Mouse (Mus musculus) intestine, embryonic 14.5 days (tissue): ENCODE data around the gene Srrd. TPM values are rescaled to one million over a fixed set of nuclear protein-coding genes. Genes with fewer than 3 reads are reported as not detected.

Experiments used
- ATAC-seq: fragments of 200-750 bp; cut with Nextera tagmentation; replicated peaks from 2 replicates; pipeline ENCODE4 v1.8.0; 2017; ENCODE audit warnings: low read depth, moderate number of reproducible peaks, moderate TSS enrichment, moderate library complexity; ENCODE audit not compliant: low FRiP score, low TSS enrichment
- DNase-seq: peaks from one replicate; pipeline ENCODE4 v3.0.0-alpha.2; 2018; ENCODE audit warnings: low spot score
- H3K27ac ChIP-seq: fragments of 300-500 bp; sonication (generic); 2 replicates; pipeline ENCODE4 v1.5.1; 2014; ENCODE audit warnings: low read depth, mild to moderate bottlenecking, control low read depth
- H3K27me3 ChIP-seq: fragments of 300-500 bp; sonication (generic); replicated peaks from 2 replicates; pipeline ENCODE4 v1.6.1; 2014; ENCODE audit warnings: low read length, control low read depth; ENCODE audit not compliant: control insufficient read depth, insufficient read depth
- H3K36me3 ChIP-seq: fragments of 300-500 bp; sonication (generic); 2 replicates; pipeline ENCODE4 v1.6.1; 2014; ENCODE audit warnings: low read length, control low read depth; ENCODE audit not compliant: control insufficient read depth, insufficient read depth
- H3K4me1 ChIP-seq: fragments of 300-500 bp; sonication (generic); replicated peaks from 2 replicates; pipeline ENCODE4 v1.6.1; 2014; ENCODE audit warnings: low read length, control low read depth, mixed read lengths; ENCODE audit not compliant: control insufficient read depth, insufficient read depth
- H3K4me2 ChIP-seq: fragments of 300-500 bp; sonication (generic); 2 replicates; pipeline ENCODE4 v1.6.1; 2014; ENCODE audit warnings: low read length
- H3K4me3 ChIP-seq: fragments of 300-500 bp; sonication (generic); 2 replicates; pipeline ENCODE4 v1.5.1; 2014; ENCODE audit warnings: low read depth, low read length, control low read depth, mixed read lengths
- H3K9ac ChIP-seq: fragments of 300-500 bp; sonication (generic); 2 replicates; pipeline ENCODE4 v1.6.1; 2014; ENCODE audit warnings: mild to moderate bottlenecking, low read length
- H3K9me3 ChIP-seq: fragments of 300-500 bp; sonication (generic); 2 replicates; pipeline ENCODE4 v1.6.1; 2016; ENCODE audit warnings: low read length, control low read depth; ENCODE audit not compliant: control insufficient read depth
- WGBS: fragments of 180-500 bp; shearing (Covaris S2); extraction: QIAGEN DNeasy Blood & Tissue Kit; methylation state at CpG from one replicate; pipeline ENCODE4 v1.1.7; 2014; 5-methylcytosine and 5-hydroxymethylcytosine counted together
- polyA plus RNA-seq: library from polyadenylated mRNA; unstranded; fragments of >200 nt; fragmentation: Nextera tagmentation; extraction: Ambion mirVana; gene quantifications from 2 replicates; pipeline ENCODE4 v1.2.1, GENCODE M21; 2014

Gene Srrd
- polyA plus RNA-seq, 1 experiment from 2014 or later = 38.2 TPM

GRCm38 (mm10) chr5:112291866-112292265, 51.0 kb downstream of the Srrd start:
- no peaks in the 10 kb centered on the region for H3K27me3 ChIP-seq
- WGBS = 92% methylated on average over 5 of the region's 5 CpGs
- H3K4me1 ChIP-seq = peaks cover 18% of the 10 kb centered on the region
- H3K9me3 ChIP-seq = no peaks in the 10 kb centered on the region
- ATAC-seq = no peak
- DNase-seq = no peak
- no peak overlapping the region for H3K4me2 ChIP-seq
- H3K36me3 ChIP-seq = no peaks in the 10 kb centered on the region; the same call in 1 of the 2 replicates
- no peak overlapping the region for H3K9ac ChIP-seq
- H3K4me3 ChIP-seq = no peak overlapping the region
- H3K27ac ChIP-seq = no peak overlapping the region

- no peaks in the 10 kb centered on the region for H3K27me3 ChIP-seq
- no peaks in the 10 kb centered on the region; the same call in 1 of the 2 replicates for H3K36me3 ChIP-seq
- peaks cover 20% of the 10 kb centered on the region for H3K4me1 ChIP-seq
- H3K4me2 ChIP-seq = no peak overlapping the region
- H3K27ac ChIP-seq = no peak overlapping the region
- WGBS = 91% methylated on average over 8 of the region's 8 CpGs
- H3K9ac ChIP-seq = no peak overlapping the region
- DNase-seq = no peak
- H3K4me3 ChIP-seq = no peak overlapping the region
- no peaks in the 10 kb centered on the region for H3K9me3 ChIP-seq
- ATAC-seq = no peak
Measured at GRCm38 (mm10) chr5:112290536-112290880, 52.3 kb downstream of the Srrd start.

- Histone ChIP-seq H3K4me1 (peaks cover 18% of the 10 kb centered on the region), H3K27ac (no peak overlapping the region), H3K27me3 (no peaks in the 10 kb centered on the region), H3K4me2 (no peak overlapping the region), H3K9me3 (no peaks in the 10 kb centered on the region), H3K4me3 (no peak overlapping the region), H3K9ac (no peak overlapping the region), H3K36me3 (no peaks in the 10 kb centered on the region; the same call in 1 of the 2 replicates)
- no peak for ATAC-seq
- WGBS = 88% methylated on average over 16 of the region's 16 CpGs
- DNase-seq = no peak
Measured at GRCm38 (mm10) chr5:112289819-112290535, 52.9 kb downstream of the Srrd start.

GRCm38 (mm10) chr5:112289236-112289635, 53.6 kb downstream of the Srrd start:
- ATAC-seq (no peak), DNase-seq (no peak)
- Histone ChIP-seq H3K9me3 (no peaks in the 10 kb centered on the region), H3K27ac (no peak overlapping the region), H3K4me3 (no peak overlapping the region), H3K27me3 (no peaks in the 10 kb centered on the region), H3K4me1 (peaks cover 11% of the 10 kb centered on the region), H3K4me2 (no peak overlapping the region), H3K36me3 (no peaks in the 10 kb centered on the region; the same call in 1 of the 2 replicates), H3K9ac (no peak overlapping the region)
- WGBS = 57% methylated on average over 8 of the region's 8 CpGs

DNA sequence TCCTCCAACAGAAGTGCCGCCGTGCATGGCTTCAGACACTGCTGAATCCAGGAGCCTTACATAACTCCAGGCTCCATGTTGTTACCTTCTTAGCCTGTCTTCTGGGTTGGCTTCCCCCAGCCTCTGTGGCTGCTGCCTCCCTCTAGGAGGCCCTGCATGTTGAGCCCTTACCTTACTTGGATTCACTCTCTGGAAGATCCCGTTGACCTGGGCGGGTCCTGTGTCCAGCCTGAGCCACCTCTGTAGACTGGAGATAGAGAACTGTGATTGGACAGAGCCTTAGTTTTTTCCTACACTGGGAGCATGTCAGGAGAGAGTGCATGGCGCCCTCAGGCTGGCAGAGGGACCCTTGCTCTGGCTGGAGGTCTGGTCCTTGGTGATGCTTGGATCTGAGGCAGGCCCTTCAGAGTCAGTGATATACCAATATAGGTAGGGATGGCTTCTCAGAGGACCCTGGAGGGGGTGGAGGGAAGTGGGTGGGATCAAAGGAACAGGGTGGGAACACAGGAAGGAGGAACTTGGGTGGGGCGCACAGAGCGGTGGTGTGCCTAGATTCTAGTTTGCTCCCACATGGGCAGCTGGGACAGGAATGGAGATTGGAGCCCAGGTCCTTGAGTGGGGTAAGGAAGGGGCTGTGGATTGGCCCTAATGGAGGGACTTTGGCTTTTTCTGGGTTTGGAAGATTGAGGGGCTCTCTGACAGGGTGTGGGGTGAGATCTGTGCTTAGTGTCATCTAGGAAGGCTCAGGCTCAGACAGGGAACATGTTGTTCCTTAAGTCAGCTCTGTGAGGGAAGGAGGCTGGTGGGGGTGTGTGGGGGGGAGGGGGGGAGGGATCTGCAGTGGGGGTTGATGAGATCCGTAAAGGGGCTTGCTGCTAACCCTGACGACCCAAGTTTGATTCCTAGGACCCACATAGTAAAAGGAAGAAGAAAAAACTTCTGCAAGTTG, 54.4 kb downstream of the Srrd start:
- Histone ChIP-seq H3K4me3 (no peak overlapping the region), H3K4me1 (peaks cover 10% of the 10 kb centered on the region; the same call in 1 of the 2 replicates), H3K27me3 (no peaks in the 10 kb centered on the region), H3K4me2 (no peak overlapping the region), H3K9ac (no peak overlapping the region), H3K36me3 (no peaks in the 10 kb centered on the region; the same call in 1 of the 2 replicates), H3K27ac (no peak overlapping the region), H3K9me3 (no peaks in the 10 kb centered on the region)
- no peak for ATAC-seq
- DNase-seq = no peak
- 76% methylated on average over 9 of the region's 9 CpGs for WGBS

DNA sequence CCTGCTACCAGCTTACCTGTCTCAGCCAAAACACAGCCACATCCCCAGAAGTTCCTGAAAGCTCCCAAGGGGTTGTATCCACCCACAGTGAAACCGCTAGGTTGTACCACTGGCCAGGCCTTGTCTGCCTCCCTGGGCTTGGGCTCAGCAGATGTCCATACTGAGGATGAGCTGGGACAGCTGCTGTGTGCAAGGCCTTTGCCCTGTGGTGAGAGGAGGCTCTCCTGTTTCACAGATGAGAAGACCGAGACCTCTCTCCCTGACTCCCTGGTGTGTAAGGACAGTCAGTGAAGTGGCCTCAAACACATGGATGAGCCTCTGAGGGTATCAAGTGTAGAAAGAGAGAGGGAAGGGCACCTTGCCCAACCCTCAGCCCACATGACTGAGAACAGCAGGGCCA, 55.2 kb downstream of the Srrd start:
- Histone ChIP-seq H3K4me1 (peaks cover 10% of the 10 kb centered on the region; the same call in 1 of the 2 replicates), H3K27ac (no peak overlapping the region), H3K36me3 (no peaks in the 10 kb centered on the region; the same call in 1 of the 2 replicates), H3K9me3 (no peaks in the 10 kb centered on the region), H3K27me3 (no peaks in the 10 kb centered on the region), H3K4me3 (no peak overlapping the region), H3K9ac (no peak overlapping the region), H3K4me2 (no peak overlapping the region)
- ATAC-seq (no peak), DNase-seq (no peak)
- 94% methylated on average over 2 of the region's 2 CpGs for whole genome bisulfite sequencing

Other genes starting within 250 kb of the Srrd start
- 2.4 and 3.0 TPM in 2 replicates for gene Cryba4, start 90.5 kb downstream of the Srrd start, polyA plus RNA-seq
- gene Crybb1, start 87.2 kb downstream of the Srrd start, polyA plus RNA-seq = 1.8 and 3.3 TPM in 2 replicates
- gene Tpst2, start 66.3 kb downstream of the Srrd start, polyA plus RNA-seq = 40.8 and 41.1 TPM in 2 replicates
- 24.5 and 24.6 TPM in 2 replicates for gene Tfip11, start 16.7 kb downstream of the Srrd start, polyA plus RNA-seq
- gene Hps4, start within 50 bp of the Srrd start, polyA plus RNA-seq = 41.9 and 42.9 TPM in 2 replicates
- gene Gm6583, start 13.0 kb upstream of the Srrd start, polyA plus RNA-seq = 0.11 and 0.54 TPM in 2 replicates
- gene Asphd2, start 51.8 kb upstream of the Srrd start, polyA plus RNA-seq = 5.8 and 9.3 TPM in 2 replicates
- not detected in 2 replicates for gene Gm6588, start 106.4 kb upstream of the Srrd start, polyA plus RNA-seq
- 2.4 and 2.7 TPM in 2 replicates for gene Sez6l, start 234.1 kb upstream of the Srrd start, polyA plus RNA-seq